Mouse (Mus musculus): ENCODE measurements around the gene Fdxr. TPM values are rescaled to one million over a fixed set of nuclear protein-coding genes. Genes with fewer than 3 reads are reported as not detected.

Gene Fdxr
- polyA plus RNA-seq, 1 experiment from 2014 or later, result 18.4 TPM

DNA sequence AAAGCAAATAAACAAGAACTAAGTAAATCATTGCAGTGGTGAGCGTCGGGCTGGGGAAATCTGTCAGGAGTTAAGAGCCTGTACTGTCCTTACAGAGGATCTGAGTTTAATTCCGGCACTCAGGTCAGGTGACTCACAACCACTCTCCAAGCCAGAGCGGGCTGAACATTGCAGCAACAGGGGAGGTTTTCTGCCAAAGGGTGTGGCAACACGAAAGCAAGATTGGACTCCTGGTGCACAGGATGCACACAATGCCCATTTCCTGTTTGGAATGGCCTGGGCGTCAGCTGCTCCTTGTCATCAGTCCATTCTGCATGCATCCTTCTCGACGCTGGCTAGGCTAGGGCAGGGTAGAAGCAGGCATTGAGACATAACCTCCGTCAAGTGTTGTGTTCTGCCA is 57.6 kb downstream of the Fdxr start:
- Histone ChIP-seq H3K36me3 (peaks cover 7% of the 10 kb centered on the region; the same call in 1 of the 2 replicates), H3K9me3 (no peaks in the 10 kb centered on the region), H3K27me3 (no peaks in the 10 kb centered on the region), H3K9ac (replicated peaks) (no peak overlapping the region), H3K4me2 (replicated peaks) (no peak overlapping the region), H3K4me1 (peaks cover 12% of the 10 kb centered on the region; the same call in 1 of the 2 replicates), H3K4me3 (no peak overlapping the region), H3K27ac (replicated peaks) (no peak overlapping the region)
- 79% methylated on average over 9 of the region's 9 CpGs for WGBS
- no peak for ATAC-seq (ENCODE audit: low FRiP score, low read depth)

Small RNA genes within 50 kb of the gene (microRNA-seq; reads per million reads assigned to microRNA genes)
- gene Gm25837, result not detected

Other genes starting within 250 kb of the Fdxr start
- gene Cd300ld5, start 239.3 kb downstream of the Fdxr start, polyA plus RNA-seq (2016; fragmentation: Nextera tagmentation; extraction: Ambion mirVana), result not detected in 2 replicates
- not detected in 2 replicates for gene Cd300ld3, start 228.6 kb downstream of the Fdxr start, polyA plus RNA-seq (2016; fragmentation: Nextera tagmentation; extraction: Ambion mirVana)
- not detected in 2 replicates for gene Cd300e, start 214.9 kb downstream of the Fdxr start, polyA plus RNA-seq (2016; fragmentation: Nextera tagmentation; extraction: Ambion mirVana)
- gene Rab37, start 185.6 kb downstream of the Fdxr start, polyA plus RNA-seq (2016; fragmentation: Nextera tagmentation; extraction: Ambion mirVana), result 1.5 TPM in 2 replicates
- gene Cd300lf, start 143.1 kb downstream of the Fdxr start, polyA plus RNA-seq (2016; fragmentation: Nextera tagmentation; extraction: Ambion mirVana), result 0.15 and 0.24 TPM in 2 replicates
- gene Slc9a3r1, start 113.7 kb downstream of the Fdxr start, polyA plus RNA-seq (2016; fragmentation: Nextera tagmentation; extraction: Ambion mirVana), result 34.3 and 34.6 TPM in 2 replicates
- gene Tmem104, start 89.6 kb downstream of the Fdxr start, polyA plus RNA-seq (2016; fragmentation: Nextera tagmentation; extraction: Ambion mirVana), result 7.9 and 9.2 TPM in 2 replicates
- 18.5 and 19.2 TPM in 2 replicates for gene Nat9, start 89.2 kb downstream of the Fdxr start, polyA plus RNA-seq (2016; fragmentation: Nextera tagmentation; extraction: Ambion mirVana)
- gene Grin2c, start 9.8 kb downstream of the Fdxr start, polyA plus RNA-seq (2016; fragmentation: Nextera tagmentation; extraction: Ambion mirVana), result 0.06 and 0.17 TPM in 2 replicates
- 0.11 and 0.18 TPM in 2 replicates for gene Fads6, start 20.6 kb upstream of the Fdxr start, polyA plus RNA-seq (2016; fragmentation: Nextera tagmentation; extraction: Ambion mirVana)
- gene Otop2, start 30.1 kb upstream of the Fdxr start, polyA plus RNA-seq (2016; fragmentation: Nextera tagmentation; extraction: Ambion mirVana), result not detected in 2 replicates
- 0.05 TPM in 1 of 2 replicates, not detected in the other for gene Ush1g, start 45.0 kb upstream of the Fdxr start, polyA plus RNA-seq (2016; fragmentation: Nextera tagmentation; extraction: Ambion mirVana)
- 0.28 and 0.43 TPM in 2 replicates for gene Otop3, start 57.7 kb upstream of the Fdxr start, polyA plus RNA-seq (2016; fragmentation: Nextera tagmentation; extraction: Ambion mirVana)
- 32.9 and 38.6 TPM in 2 replicates for gene Hid1, start 90.7 kb upstream of the Fdxr start, polyA plus RNA-seq (2016; fragmentation: Nextera tagmentation; extraction: Ambion mirVana)
- gene Cdr2l, start 104.9 kb upstream of the Fdxr start, polyA plus RNA-seq (2016; fragmentation: Nextera tagmentation; extraction: Ambion mirVana), result 32.4 and 36.6 TPM in 2 replicates
- gene Mrpl58, start 126.7 kb upstream of the Fdxr start, polyA plus RNA-seq (2016; fragmentation: Nextera tagmentation; extraction: Ambion mirVana), result 234 and 265 TPM in 2 replicates
- gene Atp5h, start 142.9 kb upstream of the Fdxr start, polyA plus RNA-seq (2016; fragmentation: Nextera tagmentation; extraction: Ambion mirVana), result 873 and 889 TPM in 2 replicates
- gene Kctd2, start 143.1 kb upstream of the Fdxr start, polyA plus RNA-seq (2016; fragmentation: Nextera tagmentation; extraction: Ambion mirVana), result 32.0 and 40.4 TPM in 2 replicates
- gene Trim80, start 163.5 kb upstream of the Fdxr start, polyA plus RNA-seq (2016; fragmentation: Nextera tagmentation; extraction: Ambion mirVana), result not detected in 2 replicates
- gene Slc16a5, start 185.4 kb upstream of the Fdxr start, polyA plus RNA-seq (2016; fragmentation: Nextera tagmentation; extraction: Ambion mirVana), result 0.20 and 0.30 TPM in 2 replicates
- 10.3 and 13.1 TPM in 2 replicates for gene Armc7, start 198.6 kb upstream of the Fdxr start, polyA plus RNA-seq (2016; fragmentation: Nextera tagmentation; extraction: Ambion mirVana)
- 81.6 and 83.8 TPM in 2 replicates for gene Nt5c, start 214.8 kb upstream of the Fdxr start, polyA plus RNA-seq (2016; fragmentation: Nextera tagmentation; extraction: Ambion mirVana)
- 1,008 and 1,026 TPM in 2 replicates for gene Jpt1, start 237.3 kb upstream of the Fdxr start, polyA plus RNA-seq (2016; fragmentation: Nextera tagmentation; extraction: Ambion mirVana)

Measured in midbrain, embryonic 12.5 days (tissue).